26 mouse cellular contexts compared by ENCODE assay signal in genomic region chr16:18103366-18103765, GRCm38 (mm10). TPM values are rescaled to one million over a fixed set of nuclear protein-coding genes. Genes with fewer than 3 reads are reported as not detected.
DNase-seq lines count a peak whose midpoint lies in the region; ATAC-seq lines count a peak whose summit lies in the region.
"Had no signal": no experiment of that assay in that cellular context is flagged by ENCODE, and none has a peak within 500 bp of the region (broad histone marks: within the 10 kb centered on the region; RNA-seq: fewer than 3 reads in every experiment).

No protein-coding gene starts in this region.

- no peak overlapping the region for H3K9ac ChIP-seq in embryonic facial prominence, embryonic 15.5 days
- no peak overlapping the region for H3K9ac ChIP-seq in kidney, embryonic 15.5 days
- H3K9ac ChIP-seq: embryonic facial prominence, embryonic 13.5 days; forebrain, postnatal 0 days; heart, embryonic 12.5 days; heart, embryonic 15.5 days; hindbrain, embryonic 13.5 days had no signal

- no peaks in the 10 kb centered on the region for H3K9me3 ChIP-seq in embryonic facial prominence, embryonic 15.5 days (replicated peaks)
- H3K9me3 ChIP-seq in embryonic facial prominence, embryonic 10.5 days, result no peaks in the 10 kb centered on the region
- no peaks in the 10 kb centered on the region for H3K9me3 ChIP-seq in kidney, embryonic 15.5 days (replicated peaks)
- H3K9me3 ChIP-seq: embryonic facial prominence, embryonic 13.5 days; heart, embryonic 12.5 days; heart, embryonic 15.5 days; hindbrain, embryonic 10.5 days; hindbrain, embryonic 13.5 days had no signal

- peak overlapping the region; percentile 24; the same call in 1 of the 2 replicates for H3K27ac ChIP-seq in embryonic facial prominence, embryonic 15.5 days (replicated peaks)
- H3K27ac ChIP-seq in embryonic facial prominence, embryonic 10.5 days (replicated peaks), result no peak overlapping the region
- H3K27ac ChIP-seq in kidney, embryonic 15.5 days, result no peak overlapping the region
- H3K27ac ChIP-seq: embryonic facial prominence, embryonic 13.5 days; heart, embryonic 15.5 days; hindbrain, embryonic 10.5 days; hindbrain, embryonic 13.5 days had no signal

- H3K36me3 ChIP-seq in embryonic facial prominence, embryonic 15.5 days, result no peaks in the 10 kb centered on the region
- H3K36me3 ChIP-seq in embryonic facial prominence, embryonic 10.5 days (replicated peaks), result no peaks in the 10 kb centered on the region
- H3K36me3 ChIP-seq in kidney, embryonic 15.5 days, result no peaks in the 10 kb centered on the region
- H3K36me3 ChIP-seq: embryonic facial prominence, embryonic 13.5 days; heart, embryonic 12.5 days; heart, embryonic 15.5 days; hindbrain, embryonic 10.5 days; hindbrain, embryonic 13.5 days had no signal

- no peaks in the 10 kb centered on the region for H3K27me3 ChIP-seq in embryonic facial prominence, embryonic 15.5 days
- H3K27me3 ChIP-seq in embryonic facial prominence, embryonic 10.5 days (replicated peaks; ENCODE audit: low read depth, poor library complexity, severe bottlenecking), result no peaks in the 10 kb centered on the region
- no peaks in the 10 kb centered on the region for H3K27me3 ChIP-seq in kidney, embryonic 15.5 days
- H3K27me3 ChIP-seq: embryonic facial prominence, embryonic 13.5 days; heart, embryonic 15.5 days; hindbrain, embryonic 13.5 days had no signal

- ATAC-seq in embryonic facial prominence, embryonic 15.5 days (ENCODE audit: insufficient number of reproducible peaks, low FRiP score, low TSS enrichment, low read depth), result no peak
- no peak for ATAC-seq in kidney, embryonic 15.5 days (replicated peaks; ENCODE audit: low FRiP score)
- no peak for ATAC-seq in erythroblast, adult 5-6 weeks (replicated peaks; ENCODE audit: low FRiP score, poor library complexity, severe bottlenecking)
- ATAC-seq: activated CD4-positive, CD25-positive, alpha-beta regulatory T cell, adult 4 months; forebrain, embryonic 14.5 days; forebrain, postnatal 0 days; hindbrain, embryonic 16.5 days had no signal

- H3K4me2 ChIP-seq in embryonic facial prominence, embryonic 15.5 days (replicated peaks), result no peak overlapping the region
- no peak overlapping the region for H3K4me2 ChIP-seq in kidney, embryonic 15.5 days
- H3K4me2 ChIP-seq: embryonic facial prominence, embryonic 13.5 days; heart, embryonic 12.5 days; heart, embryonic 15.5 days; hindbrain, embryonic 13.5 days had no signal

- WGBS in embryonic facial prominence, embryonic 15.5 days, result 92% methylated on average over 1 of the region's 1 CpGs
- 96% methylated on average over 1 of the region's 1 CpGs for WGBS in embryonic facial prominence, embryonic 10.5 days
- 65% methylated on average over 1 of the region's 1 CpGs for WGBS in kidney, embryonic 15.5 days

- H3K4me1 ChIP-seq in embryonic facial prominence, embryonic 15.5 days, result peaks cover 4% of the 10 kb centered on the region; the same call in 1 of the 2 replicates
- H3K4me1 ChIP-seq in embryonic facial prominence, embryonic 10.5 days, result peaks cover 7% of the 10 kb centered on the region
- no peaks in the 10 kb centered on the region for H3K4me1 ChIP-seq in kidney, embryonic 15.5 days

- no peak overlapping the region for H3K4me3 ChIP-seq in embryonic facial prominence, embryonic 15.5 days (replicated peaks)
- H3K4me3 ChIP-seq in embryonic facial prominence, embryonic 10.5 days, result no peak overlapping the region
- no peak overlapping the region for H3K4me3 ChIP-seq in kidney, embryonic 15.5 days (replicated peaks)
- H3K4me3 ChIP-seq: embryonic facial prominence, embryonic 13.5 days; heart, embryonic 12.5 days; heart, embryonic 15.5 days; hindbrain, embryonic 10.5 days; hindbrain, embryonic 13.5 days had no signal

- no peak for DNase-seq in embryonic facial prominence, embryonic 10.5 days (ENCODE audit: low spot score)
- DNase-seq in kidney, adult 8-10 months, result peak; percentile 51 to 63
- no peak for DNase-seq in kidney, postnatal 4 days
- DNase-seq in kidney, postnatal 14 days, result peak; percentile 42
- peak; percentile 42 to 72 for DNase-seq in kidney, postnatal 36 days
- DNase-seq: adrenal gland, postnatal 10 days; cerebellum, adult 11 months; cerebellum, adult 2 months; cerebellum, adult 9-11 months; cerebellum, postnatal 25 days; forebrain, postnatal 0 days; gastrocnemius, postnatal 25 days; heart, adult 18-20 months; heart, postnatal 10 days; heart, postnatal 36 days had no signal

RNA-seq across cellular contexts. Expression of gene Prodh, which starts 13.4 kb away (rescaled TPM):
- polyA plus RNA-seq in embryonic facial prominence, embryonic 15.5 days (2015; fragmentation: Nextera tagmentation; extraction: Ambion mirVana), result 11.2 and 11.7 TPM in 2 replicates
- polyA plus RNA-seq in embryonic facial prominence, embryonic 10.5 days (2016; fragmentation: Nextera tagmentation; extraction: Ambion mirVana), result 16.2 and 16.9 TPM in 2 replicates
- 19.5 and 20.5 TPM in 2 replicates for polyA plus RNA-seq in kidney, embryonic 15.5 days (2015; fragmentation: Nextera tagmentation; extraction: Ambion mirVana)
- 3.3 and 6.3 TPM in 2 replicates for total RNA-seq in erythroblast, adult 5-6 weeks (2015; ENCODE audit: low replicate concordance)
- 4.7 and 7.4 TPM in 2 replicates for total RNA-seq in erythroblast, adult 5-6 weeks (2017; ENCODE audit: low replicate concordance)

RNA-seq across cellular contexts. Expression of gene Rtn4r, which starts 24.1 kb away (rescaled TPM):
- polyA plus RNA-seq in embryonic facial prominence, embryonic 15.5 days (2015; fragmentation: Nextera tagmentation; extraction: Ambion mirVana), result 7.4 and 7.9 TPM in 2 replicates
- polyA plus RNA-seq in embryonic facial prominence, embryonic 10.5 days (2016; fragmentation: Nextera tagmentation; extraction: Ambion mirVana), result 0.87 and 1.4 TPM in 2 replicates
- polyA plus RNA-seq in kidney, embryonic 15.5 days (2015; fragmentation: Nextera tagmentation; extraction: Ambion mirVana), result 2.6 and 3.6 TPM in 2 replicates
- 0.42 and 0.96 TPM in 2 replicates for total RNA-seq in erythroblast, adult 5-6 weeks (2015; ENCODE audit: low replicate concordance)
- total RNA-seq in erythroblast, adult 5-6 weeks (2017; ENCODE audit: low replicate concordance), result not detected in 2 replicates
- polyA plus RNA-seq: activated CD4-positive, CD25-positive, alpha-beta regulatory T cell, adult 4 months had no signal

RNA-seq across cellular contexts. Expression of gene Dgcr6, which starts 50.7 kb away (rescaled TPM):
- 108 and 115 TPM in 2 replicates for polyA plus RNA-seq in embryonic facial prominence, embryonic 15.5 days (2015; fragmentation: Nextera tagmentation; extraction: Ambion mirVana)
- 151 and 165 TPM in 2 replicates for polyA plus RNA-seq in embryonic facial prominence, embryonic 10.5 days (2016; fragmentation: Nextera tagmentation; extraction: Ambion mirVana)
- 93.2 and 105 TPM in 2 replicates for polyA plus RNA-seq in kidney, embryonic 15.5 days (2015; fragmentation: Nextera tagmentation; extraction: Ambion mirVana)
- total RNA-seq in erythroblast, adult 5-6 weeks (2015; ENCODE audit: low replicate concordance), result 0.96 and 7.9 TPM in 2 replicates
- total RNA-seq in erythroblast, adult 5-6 weeks (2017; ENCODE audit: low replicate concordance), result 1.6 and 6.6 TPM in 2 replicates

Comparison
In these comparisons a context has a peak if more than half of its experiments do, and no peak if none do; other contexts are left out.
1. DNase-seq: peak in kidney, adult 8-10 months (2 of 2), kidney, postnatal 14 days (single experiment) and kidney, postnatal 36 days (2 of 2); none in embryonic facial prominence, embryonic 10.5 days (single experiment) and kidney, postnatal 4 days (0 of 2).